ENCODE assay signal across 9 mouse cellular contexts in genomic region chr2:49727686-49728085, GRCm38 (mm10). TPM values are rescaled to one million over a fixed set of nuclear protein-coding genes. Genes with fewer than 3 reads are reported as not detected.
DNase-seq lines count a peak whose midpoint lies in the region; ATAC-seq and TF ChIP-seq lines count a peak whose summit lies in the region.
"Had no signal": no experiment of that assay in that cellular context is flagged by ENCODE, and none has a peak within 500 bp of the region (broad histone marks: within the 10 kb centered on the region; RNA-seq: fewer than 3 reads in every experiment).

No protein-coding gene starts in this region.

- H3K9me3 ChIP-seq in forebrain, embryonic 15.5 days = no peaks in the 10 kb centered on the region
- H3K9me3 ChIP-seq in forebrain, postnatal 0 days (ENCODE audit: low read length) = no peaks in the 10 kb centered on the region
- no peaks in the 10 kb centered on the region for H3K9me3 ChIP-seq in liver, postnatal 0 days (ENCODE audit: low read length)

- DNase-seq in forebrain, postnatal 0 days = no peak
- peak; percentile 29 for DNase-seq in liver, adult 2 months (ENCODE audit: extremely low read depth, low read depth, low spot score)
- DNase-seq in liver, postnatal 0 days = no peak
- peak; percentile 52 for DNase-seq in adipocyte (ENCODE audit: low spot score)
- peak; percentile 48 for DNase-seq in lung, postnatal 36 days
- no peak for DNase-seq in layer of hippocampus, postnatal 10 days (ENCODE audit: low spot score in 2 of 2)
- DNase-seq in spleen, adult 18-20 months = no peak

- peaks cover 49% of the 10 kb centered on the region for H3K36me3 ChIP-seq in forebrain, embryonic 15.5 days
- peaks cover 57% of the 10 kb centered on the region for H3K36me3 ChIP-seq in forebrain, postnatal 0 days (ENCODE audit: insufficient read depth)
- no peaks in the 10 kb centered on the region for H3K36me3 ChIP-seq in liver, adult 2 months (ENCODE audit: control insufficient read depth, insufficient read depth, low read length)
- H3K36me3 ChIP-seq in liver, postnatal 0 days (replicated peaks; ENCODE audit: insufficient read depth, low read length) = no peaks in the 10 kb centered on the region

- no peak overlapping the region for H3K9ac ChIP-seq in forebrain, embryonic 15.5 days (replicated peaks)
- no peak overlapping the region for H3K9ac ChIP-seq in forebrain, postnatal 0 days
- H3K9ac ChIP-seq in liver, adult 2 months (ENCODE audit: low read depth, low read length) = no peak overlapping the region
- no peak overlapping the region for H3K9ac ChIP-seq in liver, postnatal 0 days (replicated peaks)
- H3K9ac ChIP-seq: liver, embryonic 14.5 days had no signal

- WGBS in forebrain, embryonic 15.5 days = 66% methylated on average over 4 of the region's 4 CpGs
- 50% methylated on average over 4 of the region's 4 CpGs for WGBS in forebrain, postnatal 0 days
- 46% methylated on average over 4 of the region's 4 CpGs for WGBS in liver, adult 2 months
- 63% methylated on average over 4 of the region's 4 CpGs for WGBS in liver, postnatal 0 days (ENCODE audit: insufficient replicate concordance)

- no peak for TF ChIP-seq POLR2A in liver, adult 2 months (IDR thresholded peaks at IDR 0.05; ENCODE audit: extremely low read depth, insufficient read depth, low read length)

- no peak overlapping the region for H3K4me2 ChIP-seq in forebrain, embryonic 15.5 days (replicated peaks)
- no peak overlapping the region for H3K4me2 ChIP-seq in forebrain, postnatal 0 days (ENCODE audit: low read depth)
- no peak overlapping the region for H3K4me2 ChIP-seq in liver, postnatal 0 days (ENCODE audit: low read depth, low read length)

- no peak for TF ChIP-seq EP300 in liver, postnatal 0 days (IDR thresholded peaks at IDR 0.05; ENCODE audit: low read depth)

- H3K79me2 ChIP-seq in liver, adult 2 months (ENCODE audit: control insufficient read depth, insufficient read depth, low read length) = no peaks in the 10 kb centered on the region

- no peaks in the 10 kb centered on the region for H3K27me3 ChIP-seq in forebrain, embryonic 15.5 days
- no peaks in the 10 kb centered on the region for H3K27me3 ChIP-seq in forebrain, postnatal 0 days (ENCODE audit: insufficient read depth, low read length)
- H3K27me3 ChIP-seq in liver, adult 2 months (ENCODE audit: control insufficient read depth, insufficient read depth, low read length) = no peaks in the 10 kb centered on the region
- no peaks in the 10 kb centered on the region for H3K27me3 ChIP-seq in liver, postnatal 0 days (ENCODE audit: insufficient read depth, low read length)

- H3K27ac ChIP-seq in forebrain, embryonic 15.5 days (replicated peaks) = peak overlapping the region; percentile 55
- H3K27ac ChIP-seq in forebrain, postnatal 0 days (ENCODE audit: low read depth, low read length) = no peak overlapping the region
- H3K27ac ChIP-seq in liver, adult 2 months (replicated peaks; ENCODE audit: insufficient read depth, low read depth, low read length) = no peak overlapping the region
- no peak overlapping the region for H3K27ac ChIP-seq in liver, postnatal 0 days (ENCODE audit: low read depth)
- H3K27ac ChIP-seq: liver, embryonic 14.5 days had no signal

- H3K4me3 ChIP-seq in forebrain, embryonic 15.5 days = no peak overlapping the region
- H3K4me3 ChIP-seq in forebrain, postnatal 0 days (ENCODE audit: low read depth, low read length) = no peak overlapping the region
- no peak overlapping the region for H3K4me3 ChIP-seq in liver, adult 2 months (ENCODE audit: insufficient read depth, low read depth, low read length)
- H3K4me3 ChIP-seq in liver, postnatal 0 days (ENCODE audit: low read depth, low read length) = no peak overlapping the region

- ATAC-seq in forebrain, embryonic 15.5 days (replicated peaks) = no peak; the same call in 1 of the 2 replicates
- no peak for ATAC-seq in forebrain, postnatal 0 days
- no peak for ATAC-seq in liver, postnatal 0 days

- peaks cover 27% of the 10 kb centered on the region for H3K4me1 ChIP-seq in forebrain, embryonic 15.5 days
- 0 out of 2 replicates have a peak, but pooled peaks cover 6% of the 10 kb centered on the region for H3K4me1 ChIP-seq in forebrain, postnatal 0 days (ENCODE audit: insufficient read depth)
- H3K4me1 ChIP-seq in liver, adult 2 months (ENCODE audit: control insufficient read depth, insufficient read depth, low read length) = no peaks in the 10 kb centered on the region
- H3K4me1 ChIP-seq in liver, postnatal 0 days (ENCODE audit: insufficient read depth) = no peaks in the 10 kb centered on the region; the same call in 1 of the 2 replicates

- no peak for TF ChIP-seq CTCF in forebrain, postnatal 0 days (IDR thresholded peaks at IDR 0.05; ENCODE audit: low read depth)
- TF ChIP-seq CTCF in liver, adult 2 months (IDR thresholded peaks at IDR 0.05; ENCODE audit: low read depth, low read length) = no peak
- no peak for TF ChIP-seq CTCF in liver, postnatal 0 days (IDR thresholded peaks at IDR 0.05; ENCODE audit: low read depth)

RNA-seq across cellular contexts. Expression of gene Lypd6b, which starts 59.8 kb away (rescaled TPM):
- 10.7 and 11.3 TPM in 2 replicates for polyA plus RNA-seq in forebrain, embryonic 15.5 days (2015; fragmentation: Nextera tagmentation; extraction: Ambion mirVana)
- total RNA-seq in forebrain, postnatal 0 days (2014; rRNA removed) = 18.6 and 23.3 TPM in 2 replicates
- polyA plus RNA-seq in forebrain, postnatal 0 days (2015; fragmentation: Nextera tagmentation; extraction: Ambion mirVana) = 18.0 and 22.2 TPM in 2 replicates
- total RNA-seq in liver, adult 2 months (2014; rRNA removed) = not detected in 2 replicates
- polyA plus RNA-seq in liver, adult 2 months (2012; rRNA removed) = not detected in 2 replicates
- not detected in 2 replicates for polyA plus RNA-seq in liver, postnatal 0 days (2015; fragmentation: Nextera tagmentation; extraction: Ambion mirVana)
- 1 to 10 TPM; 8.0 to 8.4 TPM for total RNA-seq in layer of hippocampus, postnatal 10 days (2021)

Comparison
In these comparisons a context has a peak if more than half of its experiments do, and no peak if none do; other contexts are left out.
1. DNase-seq: peak in liver, adult 2 months (single experiment), adipocyte (single experiment) and lung, postnatal 36 days (single experiment); none in forebrain, postnatal 0 days (single experiment), liver, postnatal 0 days (single experiment), layer of hippocampus, postnatal 10 days (0 of 2) and spleen, adult 18-20 months (0 of 2).
2. RNA of gene Lypd6b, which starts 59.8 kb away (polyA plus RNA-seq): 18.0 to 22.2 TPM in forebrain, postnatal 0 days and 10.7 to 11.3 TPM in forebrain, embryonic 15.5 days; not detected in liver, postnatal 0 days and not detected in liver, adult 2 months; every median in the first group is over 10 times any median in the second.